Mouse (Mus musculus) neural tube, embryonic 11.5 days (tissue): Measurements from ENCODE around the gene Glg1. TPM values are rescaled to one million over a fixed set of nuclear protein-coding genes. Genes with fewer than 3 reads are reported as not detected.
"Not testable (repeated sequence)": the region's sequence is repeated elsewhere in the genome, so short reads cannot be mapped to it uniquely, and the experiment has no call there.

Experiments used
- ATAC-seq: fragments of 200-750 bp; cut with Nextera tagmentation; 2 replicates; pipeline ENCODE4 v1.8.0; 2017; ENCODE audit warnings: moderate number of reproducible peaks, mild to moderate bottlenecking, moderate TSS enrichment, moderate library complexity; ENCODE audit not compliant: insufficient read depth, low FRiP score, low TSS enrichment
- DNase-seq: peaks from one replicate; pipeline ENCODE4 v3.0.0-alpha.2; 2015; ENCODE audit warnings: low spot score
- H3K27ac ChIP-seq: fragments of 300-500 bp; sonication (generic); 2 replicates; pipeline ENCODE4 v1.5.1; 2014; ENCODE audit warnings: low read depth, mild to moderate bottlenecking, low read length
- H3K27me3 ChIP-seq: fragments of 300-500 bp; sonication (generic); 2 replicates; pipeline ENCODE4 v1.6.1; 2014; ENCODE audit warnings: mild to moderate bottlenecking, low read length, mixed read lengths; ENCODE audit not compliant: control insufficient read depth, insufficient read depth
- H3K36me3 ChIP-seq: fragments of 300-500 bp; sonication (generic); 2 replicates; pipeline ENCODE4 v1.6.1; 2014; ENCODE audit warnings: mild to moderate bottlenecking, low read length, moderate library complexity, mixed read lengths; ENCODE audit not compliant: control insufficient read depth, insufficient read depth
- H3K4me1 ChIP-seq: fragments of 300-500 bp; sonication (generic); 2 replicates; pipeline ENCODE4 v1.6.1; 2014; ENCODE audit warnings: low read length, mixed read lengths; ENCODE audit not compliant: control insufficient read depth, insufficient read depth
- H3K4me2 ChIP-seq: fragments of 300-500 bp; sonication (generic); 2 replicates; pipeline ENCODE4 v1.6.1; 2014; ENCODE audit warnings: low read depth, mild to moderate bottlenecking, moderate library complexity
- H3K4me3 ChIP-seq: fragments of 300-500 bp; sonication (generic); 2 replicates; pipeline ENCODE4 v1.5.1; 2014; ENCODE audit warnings: low read depth, low read length
- H3K9ac ChIP-seq: fragments of 300-500 bp; sonication (generic); 2 replicates; pipeline ENCODE4 v1.6.1; 2014; ENCODE audit warnings: mild to moderate bottlenecking, low read length
- H3K9me3 ChIP-seq: fragments of 300-500 bp; sonication (generic); 2 replicates; pipeline ENCODE4 v1.6.1; 2016; ENCODE audit warnings: low read length; ENCODE audit not compliant: control insufficient read depth
- WGBS: fragments of 180-500 bp; shearing (Covaris S2); extraction: QIAGEN DNeasy Blood & Tissue Kit; methylation state at CpG from one replicate; pipeline ENCODE4 v1.1.7; 2014; 5-methylcytosine and 5-hydroxymethylcytosine counted together
- polyA plus RNA-seq: library from polyadenylated mRNA; unstranded; fragments of >200 nt; fragmentation: Nextera tagmentation; extraction: Ambion mirVana; gene quantifications from 2 replicates; pipeline ENCODE4 v1.2.1, GENCODE M21; 2014

Glg1 gene
- polyA plus RNA-seq, 1 experiment from 2014 or later = 83.2 TPM

- Histone ChIP-seq H3K9me3 (no peaks in the 10 kb centered on the region), H3K4me2 (no peak overlapping the region)
These were observed 39.0 kb upstream of the Glg1 start for GRCm38 (mm10) chr8:111298011-111298410.

GRCm38 (mm10) chr8:111291733-111292132, 32.7 kb upstream of the Glg1 start:
- H3K27ac ChIP-seq = no peak overlapping the region
- peaks cover 14% of the 10 kb centered on the region for H3K36me3 ChIP-seq
- H3K27me3 ChIP-seq = no peaks in the 10 kb centered on the region
- no peak for ATAC-seq
- no peak overlapping the region for H3K9ac ChIP-seq
- H3K9me3 ChIP-seq = no peaks in the 10 kb centered on the region
- WGBS = 94% methylated on average over 7 of the region's 7 CpGs
- no peak overlapping the region for H3K4me2 ChIP-seq
- H3K4me1 ChIP-seq = no peaks in the 10 kb centered on the region
- DNase-seq = no peak
- H3K4me3 ChIP-seq = no peak overlapping the region

More at GRCm38 (mm10) chr8:111298011-111298410, 39.0 kb upstream of the Glg1 start:
- Histone ChIP-seq H3K27me3 (no peaks in the 10 kb centered on the region), H3K4me3 (no peak overlapping the region), H3K4me1 (no peaks in the 10 kb centered on the region), H3K27ac (no peak overlapping the region), H3K36me3 (peaks cover 6% of the 10 kb centered on the region), H3K9ac (no peak overlapping the region)
- no peak for DNase-seq
- ATAC-seq = no peak
- 80% methylated on average over 1 of the region's 1 CpGs for WGBS

- Histone ChIP-seq H3K9me3 (no peaks in the 10 kb centered on the region), H3K27me3 (no peaks in the 10 kb centered on the region), H3K4me3 (no peak overlapping the region), H3K36me3 (peaks cover 16% of the 10 kb centered on the region), H3K4me1 (no peaks in the 10 kb centered on the region), H3K9ac (no peak overlapping the region), H3K4me2 (no peak overlapping the region), H3K27ac (no peak overlapping the region)
- 97% methylated on average over 7 of the region's 7 CpGs for whole genome bisulfite sequencing
- DNase-seq (no peak), ATAC-seq (no peak)
These were observed 31.6 kb upstream of the Glg1 start for GRCm38 (mm10) chr8:111290586-111290985.

- Histone ChIP-seq H3K9me3 (no peaks in the 10 kb centered on the region), H3K4me3 (no peak overlapping the region), H3K4me1 (no peaks in the 10 kb centered on the region), H3K27ac (no peak overlapping the region), H3K4me2 (no peak overlapping the region), H3K36me3 (peaks cover 28% of the 10 kb centered on the region), H3K9ac (no peak overlapping the region), H3K27me3 (no peaks in the 10 kb centered on the region)
- ATAC-seq (no peak), DNase-seq (no peak)
- WGBS = 88% methylated on average over 4 of the region's 4 CpGs
These were observed 26.6 kb upstream of the Glg1 start for GRCm38 (mm10) chr8:111285603-111286002.

GRCm38 (mm10) chr8:111282093-111282492, 23.1 kb upstream of the Glg1 start:
- H3K9ac ChIP-seq = no peak overlapping the region
- no peak for ATAC-seq
- no peaks in the 10 kb centered on the region for H3K9me3 ChIP-seq
- H3K4me3 ChIP-seq = no peak overlapping the region
- no peak overlapping the region for H3K27ac ChIP-seq
- no peaks in the 10 kb centered on the region for H3K4me1 ChIP-seq
- peaks cover 29% of the 10 kb centered on the region for H3K36me3 ChIP-seq
- H3K4me2 ChIP-seq = no peak overlapping the region
- WGBS = 95% methylated on average over 3 of the region's 3 CpGs
- no peaks in the 10 kb centered on the region for H3K27me3 ChIP-seq
- DNase-seq = no peak

- 72% methylated on average over 2 of the region's 2 CpGs for WGBS
- Histone ChIP-seq H3K4me2 (no peak overlapping the region), H3K27ac (no peak overlapping the region), H3K27me3 (no peaks in the 10 kb centered on the region), H3K36me3 (peaks cover 3% of the 10 kb centered on the region; the same call in 1 of the 2 replicates), H3K9me3 (no peaks in the 10 kb centered on the region), H3K9ac (no peak overlapping the region), H3K4me1 (no peaks in the 10 kb centered on the region), H3K4me3 (no peak overlapping the region)
- DNase-seq (no peak), ATAC-seq (no peak)
These were observed 9.3 kb upstream of the Glg1 start for GRCm38 (mm10) chr8:111268277-111268676.

- not testable (repeated sequence) for H3K27me3 ChIP-seq, H3K9ac ChIP-seq, H3K4me3 ChIP-seq, H3K36me3 ChIP-seq, ATAC-seq, H3K4me2 ChIP-seq, DNase-seq, H3K27ac ChIP-seq, H3K9me3 ChIP-seq, H3K4me1 ChIP-seq
- WGBS = 77% methylated on average over 7 of the region's 7 CpGs
These were observed 7.1 kb upstream of the Glg1 start for GRCm38 (mm10) chr8:111266161-111266560.

GRCm38 (mm10) chr8:111264693-111265220, 5.7 kb upstream of the Glg1 start:
- no peak overlapping the region for H3K4me3 ChIP-seq
- WGBS = 73% methylated on average over 2 of the region's 2 CpGs
- no peaks in the 10 kb centered on the region for H3K9me3 ChIP-seq
- H3K4me1 ChIP-seq = no peaks in the 10 kb centered on the region
- H3K9ac ChIP-seq = no peak overlapping the region
- H3K4me2 ChIP-seq = no peak overlapping the region
- no peaks in the 10 kb centered on the region for H3K27me3 ChIP-seq
- peaks cover 1% of the 10 kb centered on the region; the same call in 1 of the 2 replicates for H3K36me3 ChIP-seq
- DNase-seq = no peak
- ATAC-seq = no peak
- H3K27ac ChIP-seq = no peak overlapping the region

GRCm38 (mm10) chr8:111261981-111262381, 3.0 kb upstream of the Glg1 start:
- no peak for DNase-seq
- H3K4me2 ChIP-seq = no peak overlapping the region
- 92% methylated on average over 4 of the region's 4 CpGs for WGBS
- H3K9ac ChIP-seq = no peak overlapping the region
- no peak overlapping the region for H3K27ac ChIP-seq
- no peak overlapping the region for H3K4me3 ChIP-seq
- H3K4me1 ChIP-seq = peaks cover 5% of the 10 kb centered on the region; the same call in 1 of the 2 replicates
- no peaks in the 10 kb centered on the region for H3K27me3 ChIP-seq
- ATAC-seq = no peak
- H3K36me3 ChIP-seq = no peaks in the 10 kb centered on the region
- no peaks in the 10 kb centered on the region for H3K9me3 ChIP-seq
